Mouse (Mus musculus) heart, postnatal 36 days (tissue): ENCODE results near the gene Map9. TPM values are rescaled to one million over a fixed set of nuclear protein-coding genes. Genes with fewer than 3 reads are reported as not detected.
"Not testable (repeated sequence)": the region's sequence is repeated elsewhere in the genome, so short reads cannot be mapped to it uniquely, and the experiment has no call there.

Experiments
- DNase-seq, 2 experiments: peaks; one replicate each; pipeline ENCODE4 v3.0.0; 2021 to 2022
- intact Hi-C: fragments of 180-260 bp; cut with DNase I; formaldehyde crosslinking; loops from one replicate; pipeline ENCODE4 v1.15.1; 2025
- total RNA-seq, 2 experiments: library from RNA; stranded (reverse); gene quantifications; 2 replicates each; pipeline ENCODE4 v1.2.3; 2021

Gene Map9
- total RNA-seq, 2 experiments from 2014 or later, result 1.8 to 2.1 TPM

DNA sequence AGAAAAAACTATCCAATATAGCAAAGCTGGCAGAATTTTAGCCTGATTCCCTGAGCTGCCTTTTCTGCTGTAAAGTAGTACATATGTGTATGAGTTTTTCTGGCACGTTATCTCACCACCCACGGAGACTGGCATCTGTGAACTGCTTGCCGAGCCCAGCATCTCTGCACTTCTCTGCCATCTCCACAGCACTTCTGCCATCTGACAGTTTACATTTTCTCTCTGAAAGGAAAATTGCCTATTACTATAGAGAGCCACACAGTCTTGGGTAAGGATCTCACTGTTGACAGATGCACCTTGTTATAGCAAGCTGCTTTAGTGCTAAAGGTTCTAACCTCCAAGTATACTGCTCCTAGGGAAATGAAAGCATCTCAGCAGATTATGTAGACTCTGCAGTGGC, 48.5 kb downstream of the Map9 start:
- intact Hi-C loops, result no loop called here
- no peak for DNase-seq

DNA sequence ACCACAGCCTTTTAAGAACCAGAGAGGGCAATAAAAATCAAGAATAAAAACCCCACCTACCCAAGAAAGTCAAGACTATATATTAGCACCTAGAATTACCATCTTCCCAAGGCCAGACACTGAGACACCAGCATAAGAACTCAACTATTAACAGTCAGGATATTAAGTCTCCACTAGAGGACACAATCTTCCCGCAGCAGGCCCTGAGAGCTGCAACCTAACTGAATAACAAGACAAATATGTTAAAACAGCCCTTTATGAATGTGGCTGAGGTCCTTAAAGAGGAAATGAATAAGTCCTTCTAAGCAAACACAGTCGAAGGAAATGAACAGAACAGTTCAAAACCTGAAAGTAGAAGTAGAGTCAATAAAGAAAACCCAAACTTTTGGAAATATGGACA, 49.6 kb downstream of the Map9 start:
- intact Hi-C loops, result no loop called here
- no peak for DNase-seq

DNA sequence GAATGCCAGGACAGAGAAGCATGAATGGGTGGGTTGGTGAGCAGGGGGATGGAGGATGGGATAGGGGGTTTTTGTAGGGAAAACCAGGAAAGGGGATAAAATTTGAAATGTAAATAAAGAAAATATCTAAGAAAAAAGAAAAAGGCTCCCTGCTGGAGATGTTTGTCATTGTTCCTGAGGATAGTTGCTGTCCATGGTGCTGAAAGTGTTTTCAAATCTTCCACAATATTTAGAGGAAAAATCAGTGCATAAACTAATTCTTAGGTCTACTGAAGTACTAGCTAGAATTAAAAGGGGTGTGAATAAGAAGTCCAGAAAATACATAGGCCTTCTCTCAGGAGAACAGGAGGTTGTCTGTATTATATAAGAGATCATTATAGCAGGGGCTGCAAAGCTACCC, 54.6 kb downstream of the Map9 start:
- no peak for DNase-seq
- intact Hi-C loops, result no loop called here

DNA sequence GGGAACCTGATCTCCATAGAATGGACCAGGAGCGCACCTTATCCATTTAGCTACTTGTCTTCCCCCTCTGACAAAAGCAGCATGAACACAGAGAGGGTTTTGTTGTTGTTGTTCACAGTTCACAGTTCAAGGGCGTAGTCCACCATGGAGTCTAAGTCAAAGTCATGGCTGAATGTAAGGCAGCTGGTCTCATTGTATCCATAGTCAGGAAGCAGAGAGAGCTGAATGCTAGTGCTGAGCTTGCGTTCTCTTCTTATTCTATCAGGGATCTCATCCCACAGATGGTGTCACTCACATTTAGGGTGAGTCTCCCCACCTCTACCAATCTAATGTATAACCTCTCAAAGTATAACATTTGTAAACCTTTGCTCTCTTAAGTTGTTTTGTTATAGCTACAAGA, 60.1 kb downstream of the Map9 start:
- intact Hi-C loops, result no loop called here
- DNase-seq, result no peak

DNA sequence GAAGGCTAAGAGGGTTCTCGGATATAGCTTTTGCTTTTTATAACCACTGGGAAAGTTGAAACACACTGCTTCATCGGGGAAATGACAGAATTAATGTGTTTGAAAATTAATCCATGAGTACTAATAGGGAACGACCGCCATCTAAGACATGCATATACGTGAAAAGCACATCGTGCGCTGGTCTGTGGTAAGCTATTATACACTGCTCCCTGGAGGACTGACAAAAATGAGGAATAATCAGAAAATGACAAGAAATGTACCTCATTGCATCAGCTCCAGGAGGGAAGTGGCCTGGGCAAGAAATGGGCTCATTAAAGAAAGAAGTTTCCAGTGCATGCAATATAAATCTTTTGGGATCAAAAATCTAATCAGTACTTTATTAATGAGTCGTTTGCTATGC, 77.5 kb downstream of the Map9 start:
- intact Hi-C loops, result no loop called here

DNA sequence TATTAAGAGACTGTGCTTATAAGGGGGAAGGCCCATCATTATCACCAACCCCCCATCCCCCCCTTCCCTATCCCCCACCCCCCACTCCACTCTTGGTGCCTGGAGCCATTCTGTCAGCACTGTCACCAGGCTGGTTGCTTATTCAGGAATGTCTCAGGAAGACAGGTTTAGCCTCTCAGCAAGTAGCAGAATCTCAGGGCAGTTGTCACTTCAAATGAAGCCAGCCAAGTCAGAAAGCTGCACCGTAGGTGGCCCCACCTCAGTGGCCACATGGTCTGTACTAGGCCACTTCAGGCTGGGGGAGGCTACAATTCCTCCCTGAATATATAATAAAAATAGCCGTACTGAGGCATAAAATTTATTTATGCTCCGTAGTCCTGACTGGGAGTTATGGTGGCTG, 83.1 kb downstream of the Map9 start:
- intact Hi-C loops, result no loop called here
- no peak for DNase-seq

More for the DNA sequence above, 77.5 kb downstream of the Map9 start:
- no peak for DNase-seq

DNA sequence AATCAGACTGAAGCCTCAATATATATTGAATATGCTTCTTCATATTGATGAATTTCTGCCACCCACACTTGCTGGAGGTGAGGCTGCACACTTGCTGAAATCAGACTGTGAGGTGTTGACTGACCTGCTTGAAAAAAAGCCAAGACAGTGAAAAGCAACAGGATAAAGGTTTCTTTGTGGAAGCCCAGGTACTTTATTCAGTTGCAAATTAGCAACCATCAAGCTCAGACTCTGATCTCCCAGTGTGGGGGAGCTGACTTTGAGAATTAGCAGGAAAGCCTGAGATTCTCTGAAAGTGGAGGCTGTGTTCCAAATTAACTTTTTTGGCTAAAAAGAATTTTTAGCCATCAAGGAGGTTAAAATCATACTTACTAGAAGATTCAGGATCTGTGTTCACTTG, 83.8 kb downstream of the Map9 start:
- DNase-seq, intact Hi-C loops: not testable (repeated sequence)

Other genes starting within 250 kb of the Map9 start
- 10 to 100 TPM; 17.6 to 21.7 TPM for gene Gucy1a1, start 212.3 kb upstream of the Map9 start, total RNA-seq
- not detected for gene Npy2r, start 190.0 kb downstream of the Map9 start, total RNA-seq